Mouse (Mus musculus): Measurements from ENCODE around the gene Myzap.

DNA sequence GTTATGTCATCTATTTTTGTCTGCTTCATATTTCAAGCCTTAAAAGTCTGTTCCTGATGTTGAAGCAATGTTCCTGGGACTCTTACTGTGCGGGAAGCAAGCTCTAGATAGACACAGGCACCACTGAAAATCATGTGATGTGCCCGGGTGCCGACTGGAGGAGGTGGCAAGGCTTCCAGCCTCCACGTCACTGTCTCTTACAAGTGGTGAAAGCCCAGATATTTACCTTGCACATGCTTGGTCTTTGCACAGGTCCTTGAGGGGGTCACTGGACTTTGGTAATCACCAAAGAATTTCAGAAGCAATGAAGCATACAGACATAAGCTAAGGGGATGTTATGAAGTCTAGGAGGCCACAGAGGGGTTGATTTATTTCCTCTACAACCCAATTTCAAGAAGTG, 29.8 kb upstream of the Myzap start:
- TF ChIP-seq CTCF (IDR thresholded peaks at IDR 0.05; ENCODE audit: low read depth) (no peak), EP300 (IDR thresholded peaks at IDR 0.05; ENCODE audit: low read depth) (no peak)
